Mouse (Mus musculus) small intestine, adult 2 months (tissue): Measurements from ENCODE around the gene Prss57.

Experiments used
- CTCF ChIP-seq: fragments of 200-500 bp; IDR thresholded peaks from 2 replicates; pipeline ENCODE4 v1.5.1; 2012; ENCODE audit warnings: low read depth, mild to moderate bottlenecking, control low read depth, inconsistent platforms, low read length, moderate library complexity, mixed read lengths; ENCODE audit not compliant: insufficient replicate concordance, insufficient read length; ENCODE audit errors: extremely low read depth
- POLR2A ChIP-seq: fragments of 200-500 bp; IDR thresholded peaks from 2 replicates; pipeline ENCODE4 v1.6.1; 2012; ENCODE audit warnings: low read depth, mild to moderate bottlenecking, control low read depth, inconsistent platforms, low read length, moderate library complexity

- no peak for TF ChIP-seq POLR2A
- no peak for TF ChIP-seq CTCF
Observed at GRCm38 (mm10) chr10:79800508-79800907, 9.7 kb upstream of the Prss57 start.
